Mouse (Mus musculus) fat pad, adult 2 months (tissue): ENCODE measurements at regions not wholly inside any gene's neighbourhood (a gene's known extent, or its start where the extent isn't known, plus 50 kb on each side); places are given as distances from the start of the nearest gene placed in this dataset.

Source experiments
- DNase-seq: peaks from one replicate; pipeline ENCODE4 v3.0.0-alpha.2; 2011; ENCODE audit warnings: low read depth, low spot score; ENCODE audit errors: extremely low read depth

GRCm38 (mm10) chr4:33786027-33786426 is 138.4 kb upstream of the Cnr1 start:
- DNase-seq, result no peak

- no peak for DNase-seq
Measured at GRCm38 (mm10) chr4:33786958-33787357, 137.4 kb upstream of the Cnr1 start.

GRCm38 (mm10) chr4:33793398-33793797 is 131.0 kb upstream of the Cnr1 start:
- no peak for DNase-seq

- no peak for DNase-seq
Measured at GRCm38 (mm10) chr4:33795461-33795860, 128.9 kb upstream of the Cnr1 start.

- DNase-seq, result no peak
Measured at GRCm38 (mm10) chr4:33797964-33798363, 126.4 kb upstream of the Cnr1 start.

- DNase-seq, result no peak
Measured at GRCm38 (mm10) chr4:33798654-33799053, 125.7 kb upstream of the Cnr1 start.

GRCm38 (mm10) chr4:33799110-33799509 is 125.3 kb upstream of the Cnr1 start:
- DNase-seq, result no peak

- no peak for DNase-seq
Measured at GRCm38 (mm10) chr4:33799831-33800230, 124.6 kb upstream of the Cnr1 start.

GRCm38 (mm10) chr4:33812338-33812737 is 112.1 kb upstream of the Cnr1 start:
- DNase-seq, result no peak

- no peak for DNase-seq
Measured at GRCm38 (mm10) chr4:33823850-33824249, 100.5 kb upstream of the Cnr1 start.

- no peak for DNase-seq
Measured at GRCm38 (mm10) chr4:33833134-33833533, 91.3 kb upstream of the Cnr1 start.

- peak; percentile 4 for DNase-seq
Measured at GRCm38 (mm10) chr4:33838436-33838835, 86.0 kb upstream of the Cnr1 start.

- no peak for DNase-seq
Measured at GRCm38 (mm10) chr4:33840119-33840518, 84.3 kb upstream of the Cnr1 start.

GRCm38 (mm10) chr4:33845611-33846395 is 78.6 kb upstream of the Cnr1 start:
- DNase-seq, result no peak

GRCm38 (mm10) chr4:33850249-33850648 is 74.1 kb upstream of the Cnr1 start:
- no peak for DNase-seq

- DNase-seq, result no peak
Measured at GRCm38 (mm10) chr4:33852294-33852693, 72.1 kb upstream of the Cnr1 start.

- no peak for DNase-seq
Measured at GRCm38 (mm10) chr4:33855112-33855511, 69.3 kb upstream of the Cnr1 start.

- DNase-seq, result no peak
Measured at GRCm38 (mm10) chr4:33867126-33867525, 57.3 kb upstream of the Cnr1 start.

GRCm38 (mm10) chr4:33869317-33869716 is 55.1 kb upstream of the Cnr1 start:
- DNase-seq, result no peak
